Mouse (Mus musculus) G1E (cell line): ENCODE data around the gene Gjb6.

Source experiments
- CTCF ChIP-seq: IDR thresholded peaks from 2 replicates; pipeline ENCODE4 v1.5.1; 2012; ENCODE audit warnings: low read depth, low read length, inconsistent platforms, mixed read lengths
- GATA1 ChIP-seq: IDR thresholded peaks from 2 replicates; pipeline ENCODE4 v1.6.1; 2012; ENCODE audit warnings: borderline replicate concordance, low read length, inconsistent platforms, mixed read lengths
- GATA2 ChIP-seq: IDR thresholded peaks from 2 replicates; pipeline ENCODE4 v1.6.1; 2012; ENCODE audit warnings: low read depth, low read length, inconsistent platforms, borderline replicate concordance
- TAL1 ChIP-seq: conservative IDR thresholded peaks from 2 replicates; pipeline ENCODE4 v1.6.1; 2012; ENCODE audit warnings: low read depth, low read length, inconsistent platforms, mixed read lengths

DNA sequence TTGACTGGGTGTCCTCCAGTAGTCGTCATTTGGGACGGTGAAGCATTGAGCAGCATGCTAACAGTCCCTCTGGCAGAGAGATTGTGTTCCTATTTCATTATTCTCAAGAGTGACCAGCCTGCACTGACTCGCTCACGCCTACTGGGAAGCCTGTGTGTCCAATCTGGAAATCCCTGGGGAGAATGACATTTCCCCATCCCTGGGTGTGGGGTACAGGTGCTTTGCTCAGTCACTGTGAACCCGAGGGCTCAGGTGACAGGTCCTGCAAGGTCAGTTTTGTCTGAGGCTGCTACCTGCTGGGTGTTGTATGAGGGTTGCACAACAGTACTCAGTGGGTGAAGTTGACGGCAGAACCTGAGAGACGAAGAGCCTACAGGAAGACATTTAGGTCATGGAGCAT is 11.1 kb downstream of the Gjb6 start:
- TF ChIP-seq CTCF (no peak), TAL1 (no peak), GATA2 (no peak), GATA1 (no peak)
